Mouse (Mus musculus): ENCODE results near the gene Rara. TPM values are rescaled to one million over a fixed set of nuclear protein-coding genes. Genes with fewer than 3 reads are reported as not detected.

Gene Rara
- 35.0 TPM for polyA plus RNA-seq (2017; shearing (Covaris generic))

DNA sequence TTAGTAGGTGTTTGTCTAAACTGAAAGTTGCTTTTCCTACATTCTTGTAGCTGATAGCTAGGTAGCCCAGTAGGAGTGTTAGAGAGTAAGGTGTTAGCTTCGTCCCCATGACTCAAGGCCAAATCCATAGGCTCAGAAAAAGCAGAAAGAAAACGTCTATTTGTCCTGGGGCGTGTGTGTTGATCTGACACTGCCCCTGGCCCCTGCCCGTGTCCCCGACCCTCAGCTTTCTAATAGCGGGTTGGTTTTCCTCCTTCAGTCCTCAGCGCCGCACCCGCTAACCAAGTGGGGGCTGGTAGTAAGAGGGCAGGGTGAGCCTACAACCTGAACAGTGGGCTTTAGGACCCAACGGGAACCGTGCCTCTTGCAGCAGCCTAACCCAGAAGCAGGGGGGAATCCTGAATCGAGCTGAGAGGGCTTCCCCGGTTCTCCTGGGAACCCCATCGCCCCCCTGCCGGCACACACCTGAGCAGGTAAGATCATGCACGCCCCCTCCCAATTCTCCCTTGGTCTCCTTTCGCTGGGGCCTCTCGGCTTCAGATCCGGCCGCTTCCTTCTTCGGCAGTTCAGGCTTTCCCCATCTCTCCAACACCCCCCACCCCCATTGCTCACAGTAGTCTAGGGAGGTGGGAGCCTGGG is at the start of gene Rara:
Rara (plus strand) TSS at position 381 of the 639 bp plus-strand sequence.

DNA sequence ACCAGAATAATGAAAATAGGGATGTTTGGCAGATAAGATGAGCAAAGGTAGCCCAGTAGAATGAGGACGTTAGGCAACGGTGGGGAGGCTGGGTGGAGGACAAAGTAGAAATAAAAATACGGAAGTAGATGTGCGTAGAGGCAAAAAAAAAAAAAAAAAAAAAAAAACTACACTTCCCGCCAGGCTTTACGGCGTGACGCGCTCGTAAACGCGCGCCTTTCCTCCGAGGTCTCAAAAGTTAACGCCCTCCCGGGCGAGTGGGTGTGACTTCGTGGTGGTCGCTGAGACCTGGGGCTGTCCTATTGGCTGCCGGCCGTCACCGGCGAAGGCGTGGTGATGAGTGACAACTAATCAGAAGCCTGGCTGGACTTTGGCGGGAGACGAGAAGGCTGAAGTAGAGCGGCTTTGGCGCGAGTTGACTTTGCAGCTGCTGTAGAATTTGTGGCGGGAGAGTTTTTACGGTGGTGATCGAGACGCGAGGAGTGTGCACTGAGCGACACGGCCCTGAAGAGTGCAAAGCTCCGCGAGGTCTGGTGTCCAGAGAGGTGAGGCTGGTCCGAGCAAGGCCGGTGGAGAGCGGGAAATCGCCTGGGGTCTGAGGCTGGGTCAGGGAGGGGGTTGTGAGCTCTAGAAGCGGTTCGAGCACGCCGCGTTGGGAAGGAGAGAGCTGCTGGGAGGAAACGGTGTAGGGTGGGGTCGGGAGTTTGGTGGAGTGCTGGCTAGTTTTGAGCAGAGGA is 20.0 kb upstream of the Rara start, which contains the start of gene Cdc6:
Cdc6 (plus strand) TSS at position 365 of the 737 bp plus-strand sequence.

DNA sequence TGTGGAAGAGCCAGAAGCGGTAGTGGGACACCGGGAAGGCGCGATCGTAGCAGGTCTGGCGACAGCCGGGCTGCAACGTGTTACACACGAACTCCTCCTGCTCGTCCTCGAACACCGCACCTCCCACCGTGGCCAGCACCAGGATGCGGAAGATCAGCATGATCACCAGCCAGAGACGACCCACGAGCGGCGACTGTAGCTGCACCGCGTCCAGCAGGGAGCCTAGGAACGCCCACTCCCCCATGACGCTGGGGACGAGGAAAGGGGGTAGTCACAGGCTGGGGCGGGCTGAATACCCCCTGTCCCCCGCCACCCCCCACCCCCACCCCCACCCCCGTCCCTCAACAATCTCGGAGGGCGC is 55.1 kb downstream of the Rara start, which contains the start of gene Gjd3:
Gjd3 (minus strand) TSS at position 244 of the 361 bp plus-strand sequence.

DNA sequence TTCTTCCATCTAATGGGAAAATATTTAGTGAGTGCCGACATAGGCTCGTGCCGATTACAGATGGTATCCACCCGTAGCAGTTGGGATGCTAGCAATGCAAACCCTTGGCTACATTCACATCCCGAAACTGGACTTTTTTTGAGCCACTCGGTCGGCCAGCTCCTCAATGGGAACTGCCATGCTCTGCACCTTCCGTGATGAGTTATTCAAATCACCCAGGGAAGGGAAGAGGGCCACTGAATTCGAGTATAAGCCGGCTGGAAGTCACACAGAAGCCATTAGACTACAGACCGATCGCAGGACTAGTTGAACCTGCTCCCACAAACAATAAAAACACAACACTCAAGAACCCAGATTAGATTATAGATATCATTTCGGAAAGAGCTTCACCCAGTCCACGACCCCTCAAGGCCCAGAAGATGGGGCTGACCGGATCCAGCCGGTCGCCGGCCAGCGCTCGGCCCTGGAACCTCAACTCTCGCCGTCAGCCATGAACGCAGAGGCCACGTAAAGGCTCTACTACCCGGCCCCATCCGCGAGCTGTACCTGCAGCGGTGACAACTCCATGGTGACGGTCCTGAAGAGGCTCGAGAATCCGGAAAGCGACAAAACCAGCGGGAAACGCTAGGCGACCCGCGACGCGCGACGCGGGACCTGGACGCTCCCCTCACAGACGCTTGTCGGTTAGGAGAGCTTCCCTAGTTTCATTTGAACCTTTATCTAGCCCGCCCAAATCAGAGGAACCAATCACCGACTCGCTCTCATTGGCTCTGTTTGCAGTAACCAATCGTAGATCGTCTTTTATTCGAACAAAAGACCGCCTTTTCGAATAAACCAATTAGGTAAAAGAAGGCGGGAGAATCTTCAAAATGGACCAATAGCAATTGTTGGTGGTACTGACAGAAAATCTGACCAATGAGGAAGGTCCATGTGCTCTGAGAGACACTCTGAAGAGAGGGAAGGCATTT is 96.2 kb downstream of the Rara start, which contains the start of gene Top2a:
Top2a (minus strand) TSS at position 690 of the 968 bp plus-strand sequence.

Other genes starting within 250 kb of the Rara start
- gene Psmd3, start 245.3 kb upstream of the Rara start, polyA plus RNA-seq (2017; shearing (Covaris generic)) = 125 TPM
- gene Csf3, start 226.6 kb upstream of the Rara start, polyA plus RNA-seq (2017; shearing (Covaris generic)) = not detected
- 45.6 TPM for gene Med24, start 198.4 kb upstream of the Rara start, polyA plus RNA-seq (2017; shearing (Covaris generic))
- gene Thra, start 187.2 kb upstream of the Rara start, polyA plus RNA-seq (2017; shearing (Covaris generic)) = 8.2 TPM
- gene Nr1d1, start 152.5 kb upstream of the Rara start, polyA plus RNA-seq (2017; shearing (Covaris generic)) = 3.0 TPM
- gene Msl1, start 132.3 kb upstream of the Rara start, polyA plus RNA-seq (2017; shearing (Covaris generic)) = 26.7 TPM
- 124 TPM for gene Casc3, start 122.9 kb upstream of the Rara start, polyA plus RNA-seq (2017; shearing (Covaris generic))
- not detected for gene Rapgefl1, start 91.0 kb upstream of the Rara start, polyA plus RNA-seq (2017; shearing (Covaris generic))
- 4.3 TPM for gene Wipf2, start 64.2 kb upstream of the Rara start, polyA plus RNA-seq (2017; shearing (Covaris generic))
- gene Cdc6, start 20.0 kb upstream of the Rara start, polyA plus RNA-seq (2017; shearing (Covaris generic)) = 0.52 TPM
- 0.42 TPM for gene Gjd3, start 55.2 kb downstream of the Rara start, polyA plus RNA-seq (2017; shearing (Covaris generic))
- 4.5 TPM for gene Top2a, start 96.4 kb downstream of the Rara start, polyA plus RNA-seq (2017; shearing (Covaris generic))
- gene Igfbp4, start 113.4 kb downstream of the Rara start, polyA plus RNA-seq (2017; shearing (Covaris generic)) = 1,235 TPM
- gene Tns4, start 161.5 kb downstream of the Rara start, polyA plus RNA-seq (2017; shearing (Covaris generic)) = 0.14 TPM
- 3,115 TPM for gene Ccr7, start 227.3 kb downstream of the Rara start, polyA plus RNA-seq (2017; shearing (Covaris generic))